Mouse (Mus musculus): Measurements from ENCODE around the gene Nfkb1. TPM values are rescaled to one million over a fixed set of nuclear protein-coding genes. Genes with fewer than 3 reads are reported as not detected.

Gene Nfkb1
- total and polyA plus RNA-seq, 3 experiments = 271 to 369 (median 346) TPM

DNA sequence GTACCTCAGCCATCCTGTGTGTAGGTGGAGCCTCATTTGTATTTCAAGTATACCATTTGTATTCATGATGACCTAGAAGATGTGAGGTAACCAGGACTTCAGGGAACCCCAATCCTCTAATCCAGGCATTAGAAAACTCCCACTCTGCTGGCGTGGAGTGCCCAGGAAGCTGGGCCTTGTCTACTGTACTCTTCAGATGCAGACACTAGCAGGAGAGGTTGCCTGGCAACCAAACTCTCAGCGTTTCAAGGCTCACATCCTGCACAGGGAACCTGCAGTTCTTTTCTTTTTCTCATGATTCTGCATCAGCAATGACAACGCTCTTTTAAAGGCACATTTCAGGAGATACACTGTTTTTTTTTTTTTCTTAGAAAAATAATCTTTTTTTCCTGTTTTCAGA is 81.1 kb downstream of the Nfkb1 start:
- H3K36me3 ChIP-seq (replicated peaks in 1 of 2; ENCODE audit: control insufficient read depth in 1 of 2, insufficient read depth in 1 of 2, low read length in 1 of 2) = peaks cover 78 to 85% of the 10 kb centered on the region in 2 experiments
- no peak overlapping the region for H3K4me3 ChIP-seq (replicated peaks in 1 of 3; ENCODE audit: low read depth in 2 of 3, low read length in 2 of 3, poor library complexity in 1 of 3)
- in situ Hi-C loops (cut with MboI; ENCODE audit: low pct_ligation_motif_present, low pct_unique_long_range_greater_than_20kb, low sequenced_read_pairs) = no loop called here
- H3K4me2 ChIP-seq (ENCODE audit: insufficient read depth, low read depth, poor library complexity, severe bottlenecking) = no peak overlapping the region
- H3K9me3 ChIP-seq (replicated peaks; ENCODE audit: low read length) = no peaks in the 10 kb centered on the region
- H3K79me2 ChIP-seq (replicated peaks; ENCODE audit: control insufficient read depth, extremely low read depth, insufficient read depth, poor library complexity, severe bottlenecking) = peaks cover 5% of the 10 kb centered on the region; the same call in 1 of the 2 replicates
- H3K9ac ChIP-seq (ENCODE audit: insufficient read depth, low read depth) = no peak overlapping the region
- peaks cover 31 to 97% of the 10 kb centered on the region in 2 experiments for H3K4me1 ChIP-seq (ENCODE audit: control insufficient read depth in 1 of 2, insufficient read depth in 2 of 2)
- no peak for DNase-seq (ENCODE audit: extremely low read depth)
- no peaks in the 10 kb centered on the region for H3K27me3 ChIP-seq (replicated peaks)
- dilution Hi-C loops (cut with MboI; ENCODE audit: extremely low pct_ligation_motif_present, extremely low pct_unique_long_range_greater_than_20kb, low sequenced_read_pairs) = no loop called here
- TF ChIP-seq SIN3A (IDR thresholded peaks at IDR 0.05; ENCODE audit: low read length) = no peak
- TF ChIP-seq ELF1 (IDR thresholded peaks at IDR 0.05; ENCODE audit: low read depth, low read length) = no peak
- no peak for TF ChIP-seq ETS1 (conservative IDR thresholded peaks at IDR 0.05; ENCODE audit: low read depth, low read length)
- no peak for TF ChIP-seq UBTF (IDR thresholded peaks at IDR 0.05; ENCODE audit: low read depth, low read length)
- no peak for TF ChIP-seq USF2 (conservative IDR thresholded peaks at IDR 0.05; ENCODE audit: low read depth, low read length)
- no peak for TF ChIP-seq USF1 (IDR thresholded peaks at IDR 0.05; ENCODE audit: low read depth, low read length)
- no peak for TF ChIP-seq ZMIZ1 (IDR thresholded peaks at IDR 0.05; ENCODE audit: low read depth, low read length)
- H3K27ac ChIP-seq (ENCODE audit: insufficient read depth, low read depth) = no peak overlapping the region

DNA sequence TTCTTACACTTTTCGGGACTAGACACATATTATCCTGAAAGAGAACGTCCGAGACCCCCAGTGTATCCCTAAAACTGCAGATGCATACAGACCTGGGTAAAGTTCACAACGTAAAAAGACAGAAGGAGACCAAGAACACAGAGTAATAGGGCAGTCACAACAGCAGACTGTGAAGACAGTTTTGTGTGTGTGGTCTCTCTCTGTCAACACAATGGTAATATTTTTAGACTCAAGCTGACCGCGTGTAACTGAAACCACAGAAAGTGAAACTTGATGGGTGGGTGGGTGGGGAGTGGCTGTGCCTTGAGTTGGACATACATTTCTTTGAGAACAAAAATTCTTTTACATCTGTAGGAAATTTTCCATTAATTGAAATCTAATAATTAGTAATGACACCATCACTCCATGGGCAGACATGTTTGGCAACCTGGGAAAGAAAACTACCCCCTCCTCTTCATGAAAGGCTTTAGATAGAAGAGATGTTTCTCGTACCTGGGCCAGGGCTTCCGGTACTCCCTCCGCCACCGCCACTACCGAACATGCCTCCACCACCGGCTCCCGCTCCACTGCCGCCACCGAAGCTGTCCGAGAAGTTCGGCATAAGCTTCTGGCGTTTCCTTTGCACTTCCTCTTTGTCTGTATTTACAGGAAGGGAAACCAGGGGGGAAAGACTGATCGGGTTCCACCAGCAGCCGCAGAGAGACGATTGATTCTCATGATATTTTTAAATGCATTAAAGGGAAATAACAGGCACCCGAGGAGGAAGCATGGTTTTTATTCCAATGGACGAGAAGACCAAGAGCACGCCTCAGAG is 83.5 kb downstream of the Nfkb1 start:
- peak; percentile 84 for DNase-seq (ENCODE audit: extremely low read depth)
- Histone ChIP-seq H3K9ac (ENCODE audit: insufficient read depth, low read depth) (peak overlapping the region; percentile 30), H3K4me2 (ENCODE audit: insufficient read depth, low read depth, poor library complexity, severe bottlenecking) (peak overlapping the region; percentile 84), H3K79me2 (replicated peaks; ENCODE audit: control insufficient read depth, extremely low read depth, insufficient read depth, poor library complexity, severe bottlenecking) (peaks cover 5% of the 10 kb centered on the region; the same call in 1 of the 2 replicates), H3K4me1 (ENCODE audit: control insufficient read depth in 1 of 2, insufficient read depth in 2 of 2) (peaks cover 22 to 83% of the 10 kb centered on the region in 2 experiments), H3K27me3 (replicated peaks) (no peaks in the 10 kb centered on the region), H3K27ac (ENCODE audit: insufficient read depth, low read depth) (peak overlapping the region; percentile 81), H3K9me3 (replicated peaks; ENCODE audit: low read length) (no peaks in the 10 kb centered on the region), H3K36me3 (replicated peaks in 1 of 2; ENCODE audit: control insufficient read depth in 1 of 2, insufficient read depth in 1 of 2, low read length in 1 of 2) (peaks cover 78 to 89% of the 10 kb centered on the region in 2 experiments), H3K4me3 (replicated peaks in 1 of 3; ENCODE audit: low read depth in 2 of 3, low read length in 2 of 3, poor library complexity in 1 of 3) (peak overlapping the region; percentile 28 to 52 (median 37))
- in situ Hi-C loops (cut with MboI; ENCODE audit: low pct_ligation_motif_present, low pct_unique_long_range_greater_than_20kb, low sequenced_read_pairs) = loop anchor here (10.0 kb wide), 1 partner anchor 117 kb away; no protein-coding TSS in a partner anchor
- dilution Hi-C loops (cut with MboI; ENCODE audit: extremely low pct_ligation_motif_present, extremely low pct_unique_long_range_greater_than_20kb, low sequenced_read_pairs) = no loop called here
- TF ChIP-seq MXI1 (IDR thresholded peaks at IDR 0.05; ENCODE audit: low read depth, low read length) (peak; percentile 90), ZNF384 (IDR thresholded peaks at IDR 0.05; ENCODE audit: low read depth, low read length) (peak; percentile 9; the same call in 1 of the 2 replicates), NRF1 (IDR thresholded peaks at IDR 0.05; ENCODE audit: low read depth, low read length) (peak; percentile 28; the same call in 1 of the 2 replicates), CHD1 (IDR thresholded peaks at IDR 0.05; ENCODE audit: low read depth, low read length) (no peak; the same call in 1 of the 2 replicates), USF2 (conservative IDR thresholded peaks at IDR 0.05; ENCODE audit: low read depth, low read length) (no peak), JUND (conservative IDR thresholded peaks at IDR 0.05; ENCODE audit: low read depth, low read length) (peak; percentile 33; the same call in 1 of the 2 replicates), MYC (IDR thresholded peaks at IDR 0.05; ENCODE audit: low read depth, low read length) (peak; percentile 73; the same call in 1 of the 2 replicates), POLR2AphosphoS2 (IDR thresholded peaks at IDR 0.05; ENCODE audit: low read depth, low read length) (no peak), MEF2A (IDR thresholded peaks at IDR 0.05; ENCODE audit: borderline replicate concordance, low read depth, low read length) (peak; percentile 96), MAFK (IDR thresholded peaks at IDR 0.05; ENCODE audit: insufficient replicate concordance, low read length) (no peak; the same call in 1 of the 2 replicates), JUN (IDR thresholded peaks at IDR 0.05; ENCODE audit: insufficient read depth, low read depth, low read length) (no peak), EP300 (IDR thresholded peaks at IDR 0.05; ENCODE audit: low read length) (peak; percentile 85), POLR2A (IDR thresholded peaks at IDR 0.05; ENCODE audit: low read depth, low read length) (peak; percentile 30; the same call in 1 of the 2 replicates), ZMIZ1 (IDR thresholded peaks at IDR 0.05; ENCODE audit: low read depth, low read length) (0 out of 2 replicates have a peak, but pooled peaks have one; percentile 39), MAX (IDR thresholded peaks at IDR 0.05; ENCODE audit: low read length) (peak; percentile 85), RCOR1 (conservative IDR thresholded peaks at IDR 0.05; ENCODE audit: low read depth, low read length) (0 out of 2 replicates have a peak, but pooled peaks have one; percentile 81), PAX5 (IDR thresholded peaks at IDR 0.05; ENCODE audit: low read length) (no peak), RAD21 (IDR thresholded peaks at IDR 0.05; ENCODE audit: low read depth, low read length) (no peak; the same call in none of the 2 replicates), USF1 (IDR thresholded peaks at IDR 0.05; ENCODE audit: low read depth, low read length) (no peak), SIN3A (IDR thresholded peaks at IDR 0.05; ENCODE audit: low read length) (peak; percentile 95), UBTF (IDR thresholded peaks at IDR 0.05; ENCODE audit: low read depth, low read length) (peak; percentile 93), KAT2A (IDR thresholded peaks at IDR 0.05; ENCODE audit: insufficient replicate concordance, low read length) (0 out of 2 replicates have a peak, but pooled peaks have one; percentile 41), GABPA (IDR thresholded peaks at IDR 0.05; ENCODE audit: insufficient replicate concordance, low read depth, low read length) (no peak), CTCF (conservative IDR thresholded peaks at IDR 0.05 in 1 of 2, IDR thresholded peaks at IDR 0.05 in 1 of 2; ENCODE audit: low read depth in 2 of 2, low read length in 2 of 2) (no peak), ZKSCAN1 (IDR thresholded peaks at IDR 0.05; ENCODE audit: borderline replicate concordance, low read depth, low read length) (no peak), E2F4 (IDR thresholded peaks at IDR 0.05; ENCODE audit: insufficient replicate concordance, low read depth, low read length) (peak; percentile 45; the same call in 1 of the 2 replicates)

All from CH12.LX (cell line).